Mouse (Mus musculus): ENCODE data around the gene Zdhhc5.

Zdhhc5 gene

GRCm38 (mm10) chr2:84647051-84647568 lies 67.9 kb downstream of the Zdhhc5 start:
- DNase-seq (ENCODE audit: low read depth), result no peak

GRCm38 (mm10) chr2:84646138-84646537 lies 68.8 kb downstream of the Zdhhc5 start:
- DNase-seq (ENCODE audit: low read depth), result no peak

- no peak for DNase-seq (ENCODE audit: low read depth)
Observed at GRCm38 (mm10) chr2:84640833-84641232, 74.1 kb downstream of the Zdhhc5 start.

- DNase-seq (ENCODE audit: low read depth), result no peak
Observed at GRCm38 (mm10) chr2:84638428-84639220, 76.4 kb downstream of the Zdhhc5 start.

All from fibroblast of lung, adult 2 months (primary cell).